Mouse (Mus musculus) ES-Bruce4 (cell line): Measurements from ENCODE around the gene Crtam.

ENCODE experiments used
- CTCF ChIP-seq: IDR thresholded peaks from one replicate; pipeline ENCODE4 v1.8.1; 2011; ENCODE audit warnings: low read depth, low read length
- POLR2A ChIP-seq: IDR thresholded peaks from one replicate; pipeline ENCODE4 v1.8.1; 2011; ENCODE audit warnings: low read length; ENCODE audit not compliant: insufficient read depth

DNA sequence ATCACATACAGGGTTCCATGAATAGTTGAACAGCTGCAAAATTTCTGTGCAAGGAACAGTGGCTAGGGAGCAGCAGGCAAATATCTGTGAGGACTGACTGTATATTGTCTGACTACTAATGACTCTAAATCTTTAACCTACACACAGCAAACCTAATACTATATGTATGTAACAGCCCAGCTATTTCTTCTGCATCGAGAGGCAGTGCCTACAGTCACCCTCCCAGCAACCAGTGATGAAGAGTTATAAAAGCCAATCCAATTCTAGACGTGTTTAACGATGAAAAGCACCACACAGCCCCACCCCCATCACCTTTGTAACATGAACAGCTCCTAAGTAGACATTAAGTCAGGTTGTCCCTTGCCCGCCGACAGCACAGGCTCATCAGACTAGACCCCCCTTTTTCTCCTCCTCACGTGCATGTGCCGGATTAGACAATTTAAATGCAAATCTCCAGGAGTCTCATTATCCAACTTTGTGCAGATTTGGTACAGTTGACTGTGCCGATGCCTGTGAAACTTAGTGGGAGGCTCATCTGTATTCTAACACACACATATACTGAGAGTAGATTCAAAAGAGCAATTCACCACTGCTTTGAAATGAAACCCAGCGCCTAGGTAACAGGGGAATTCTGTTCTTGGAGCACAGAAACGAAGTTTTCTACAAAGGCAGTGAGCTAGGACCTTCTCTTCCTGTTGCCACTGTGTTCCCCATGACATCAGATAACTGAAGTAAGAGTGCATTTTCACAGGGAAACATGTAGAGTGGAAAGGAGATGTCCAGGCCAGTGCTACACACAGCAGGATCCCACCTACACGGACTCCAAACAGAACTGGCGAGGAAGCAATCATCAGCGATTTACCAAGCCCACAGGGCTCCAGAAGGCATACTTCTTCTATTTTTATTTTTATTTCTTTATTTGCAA lies 7.3 kb upstream of the Crtam start:
- TF ChIP-seq POLR2A = no peak
- no peak for TF ChIP-seq CTCF
